Comparison of ENCODE assay signal across 8 mouse cellular contexts in genomic region chr13:49345476-49345875, GRCm38 (mm10). TPM values are rescaled to one million over a fixed set of nuclear protein-coding genes. Genes with fewer than 3 reads are reported as not detected.
DNase-seq lines count a peak whose midpoint lies in the region; ATAC-seq lines count a peak whose summit lies in the region.

No protein-coding gene starts in this region.

- intact Hi-C loops in heart, postnatal 10 days (cut with DNase I), result no loop called here
- intact Hi-C loops in left cerebral cortex, postnatal 10 days (cut with DNase I), result no loop called here

- peak; percentile 37 to 61 for DNase-seq in cerebellum, postnatal 25 days
- DNase-seq in heart, postnatal 10 days, result peak; percentile 84 to 90
- peak; percentile 59 for DNase-seq in lung, postnatal 14 days
- DNase-seq in left cerebral cortex, postnatal 10 days (ENCODE audit: extremely low spot score in 1 of 2, low spot score in 2 of 2), result no peak
- no peak for DNase-seq in embryo, embryonic 10.5 days (ENCODE audit: low spot score)
- DNase-seq in right cerebral cortex, adult 18-20 months, result no peak

- H3K27me3 ChIP-seq in megakaryocyte, embryonic 14.5 days (replicated peaks), result no peaks in the 10 kb centered on the region

- no peak for ATAC-seq in megakaryocyte, adult 5-6 weeks (ENCODE audit: poor library complexity, severe bottlenecking)

- peaks cover 91% of the 10 kb centered on the region for H3K4me1 ChIP-seq in megakaryocyte, embryonic 14.5 days

- no peaks in the 10 kb centered on the region for H3K9me3 ChIP-seq in megakaryocyte, embryonic 14.5 days

- H3K4me3 ChIP-seq in megakaryocyte, embryonic 14.5 days (replicated peaks), result peak overlapping the region; percentile 94

- peaks cover 56% of the 10 kb centered on the region for H3K36me3 ChIP-seq in megakaryocyte, embryonic 14.5 days (replicated peaks; ENCODE audit: low read length)

RNA-seq across cellular contexts. Expression of gene Bicd2, which starts 4.1 kb away (rescaled TPM):
- polyA plus RNA-seq in megakaryocyte, embryonic 14.5 days (2012; ENCODE audit: insufficient read depth, low replicate concordance), result 21.2 and 22.5 TPM in 2 replicates
- 14.9 and 15.3 TPM in 2 replicates for total RNA-seq in megakaryocyte, adult 5-6 weeks (2015)
- 24.7 and 27.7 TPM in 2 replicates for total RNA-seq in megakaryocyte, adult 5-6 weeks (2017)
- total RNA-seq in heart, postnatal 10 days (2021), result 10 to 100 TPM; 74.6 to 83.6 TPM
- total RNA-seq in left cerebral cortex, postnatal 10 days (2021), result 10 to 100 TPM; 44.5 to 45.7 TPM

RNA-seq across cellular contexts. Expression of gene Fgd3, which starts 25.4 kb away (rescaled TPM):
- 9.1 and 10.4 TPM in 2 replicates for polyA plus RNA-seq in megakaryocyte, embryonic 14.5 days (2012; ENCODE audit: insufficient read depth, low replicate concordance)
- total RNA-seq in megakaryocyte, adult 5-6 weeks (2015), result 10.7 and 12.2 TPM in 2 replicates
- total RNA-seq in megakaryocyte, adult 5-6 weeks (2017), result 26.1 and 30.9 TPM in 2 replicates
- total RNA-seq in heart, postnatal 10 days (2021), result under 1 TPM; 0.50 to 0.57 TPM
- 10 to 100 TPM in 1 of 2 experiments, 1 to 10 TPM in 1; 8.7 to 10.2 TPM for total RNA-seq in left cerebral cortex, postnatal 10 days (2021)

Comparison
In these comparisons a context has a peak if more than half of its experiments do, and no peak if none do; other contexts are left out.
1. DNase-seq: peak in cerebellum, postnatal 25 days (2 of 2), heart, postnatal 10 days (2 of 2) and lung, postnatal 14 days (single experiment); none in left cerebral cortex, postnatal 10 days (0 of 2), embryo, embryonic 10.5 days (single experiment) and right cerebral cortex, adult 18-20 months (single experiment).
2. RNA of gene Fgd3, which starts 25.4 kb away (total RNA-seq): 10.7 to 30.9 TPM in megakaryocyte, adult 5-6 weeks and 8.7 to 10.2 TPM in left cerebral cortex, postnatal 10 days; 0.50 to 0.57 TPM in heart, postnatal 10 days; every median in the first group is over 4 times any median in the second.